Mouse (Mus musculus) heart, postnatal 0 days (tissue): Measurements from ENCODE around the gene Ano6.

ENCODE experiments used
- CTCF ChIP-seq: IDR thresholded peaks from 2 replicates; pipeline ENCODE4 v1.5.1; 2016; ENCODE audit warnings: antibody characterized with exemption, control low read depth, low read depth
- EP300 ChIP-seq: IDR thresholded peaks from 2 replicates; pipeline ENCODE4 v1.6.1; 2016; ENCODE audit warnings: antibody characterized with exemption, low read depth

GRCm38 (mm10) chr15:95829553-95830205 is 39.0 kb downstream of the Ano6 start:
- TF ChIP-seq CTCF = no peak
- no peak for TF ChIP-seq EP300
